Mouse (Mus musculus): ENCODE results near the gene Mrps9. TPM values are rescaled to one million over a fixed set of nuclear protein-coding genes. Genes with fewer than 3 reads are reported as not detected.

The Mrps9 gene
- total RNA-seq, 2 experiments from 2014 or later, result 104 to 114 TPM

DNA sequence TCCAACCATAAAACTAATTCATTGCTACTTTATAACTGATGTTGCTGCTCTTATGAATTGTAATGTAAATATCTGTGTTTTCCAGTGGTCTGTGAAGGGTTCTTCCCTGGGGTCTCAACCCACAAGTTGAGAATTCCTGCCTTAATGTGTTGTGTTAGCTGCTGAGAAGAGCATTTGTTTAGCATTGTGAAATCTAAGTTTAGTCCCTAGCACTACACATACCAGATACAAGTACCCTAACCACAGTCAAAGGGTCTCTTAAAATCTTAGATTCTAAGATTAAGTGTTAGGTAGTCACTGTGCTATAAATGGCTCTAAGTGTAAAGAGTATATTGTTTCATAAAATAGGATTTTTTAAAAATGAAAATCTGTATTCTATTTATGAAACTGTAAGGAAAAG lies 43.7 kb downstream of the Mrps9 start:
- intact Hi-C loops (cut with DNase I), result no loop called here
- DNase-seq, result no peak

DNA sequence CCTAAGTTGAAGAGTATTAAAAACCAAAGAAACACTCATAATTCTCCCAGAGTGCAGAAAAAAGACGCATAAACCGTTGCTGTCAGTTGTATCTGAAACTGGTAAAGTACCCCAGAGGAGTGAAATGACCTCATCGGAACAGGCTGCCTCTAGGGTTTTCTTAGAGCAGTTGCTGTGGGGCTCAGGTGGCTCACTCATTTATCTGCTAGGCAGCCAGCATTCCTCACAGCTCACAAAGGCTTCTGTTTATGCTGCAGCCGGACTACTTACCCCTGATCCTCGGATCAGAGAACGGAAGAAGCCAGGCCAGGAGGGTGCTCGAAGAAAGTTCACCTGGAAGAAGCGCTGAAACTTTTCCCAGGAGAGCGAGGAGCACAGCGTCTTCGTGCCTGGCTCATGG lies 54.1 kb downstream of the Mrps9 start:
- no peak for DNase-seq
- intact Hi-C loops (cut with DNase I), result no loop called here

DNA sequence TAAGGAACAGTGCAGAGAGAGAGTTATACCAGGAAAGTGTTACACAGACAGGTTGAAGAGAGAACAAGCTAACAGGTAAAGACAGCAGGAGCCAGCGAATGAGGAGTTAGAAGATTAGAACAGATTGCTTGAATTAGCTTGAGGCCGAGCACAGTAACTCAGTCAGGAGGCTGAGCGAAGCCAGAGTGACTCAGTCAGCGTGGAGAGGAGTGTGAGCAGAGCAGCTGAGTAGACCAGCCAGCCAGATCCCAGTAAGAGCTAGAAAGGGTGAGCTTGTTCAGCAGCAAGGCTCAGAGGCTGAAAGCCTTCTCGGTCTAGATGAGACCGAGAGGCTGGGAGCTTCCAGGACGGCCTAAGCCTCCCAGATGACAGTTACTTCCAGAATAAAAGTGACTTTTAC lies 55.7 kb downstream of the Mrps9 start:
- intact Hi-C loops (cut with DNase I), result no loop called here
- DNase-seq, result no peak

DNA sequence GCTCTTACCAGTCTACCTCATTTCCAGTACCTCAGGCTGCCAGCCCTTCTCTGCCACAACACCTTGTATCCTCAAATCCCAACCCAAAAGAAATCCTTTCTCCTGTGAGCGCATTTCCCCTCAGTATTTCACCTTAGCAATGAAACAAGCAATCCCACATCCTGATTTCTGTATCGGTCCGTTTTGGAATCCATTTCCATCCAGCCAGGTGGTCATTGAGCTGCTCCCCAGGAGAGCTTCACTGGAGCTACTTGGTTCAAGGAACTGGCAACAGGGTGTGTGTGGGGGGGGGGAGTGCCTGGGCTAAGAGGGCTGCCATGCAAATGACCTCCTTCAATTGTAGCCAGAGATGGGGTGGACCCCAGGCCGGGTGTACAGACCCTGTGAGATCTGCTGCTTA lies 56.1 kb downstream of the Mrps9 start:
- intact Hi-C loops (cut with DNase I), result no loop called here
- DNase-seq, result no peak

DNA sequence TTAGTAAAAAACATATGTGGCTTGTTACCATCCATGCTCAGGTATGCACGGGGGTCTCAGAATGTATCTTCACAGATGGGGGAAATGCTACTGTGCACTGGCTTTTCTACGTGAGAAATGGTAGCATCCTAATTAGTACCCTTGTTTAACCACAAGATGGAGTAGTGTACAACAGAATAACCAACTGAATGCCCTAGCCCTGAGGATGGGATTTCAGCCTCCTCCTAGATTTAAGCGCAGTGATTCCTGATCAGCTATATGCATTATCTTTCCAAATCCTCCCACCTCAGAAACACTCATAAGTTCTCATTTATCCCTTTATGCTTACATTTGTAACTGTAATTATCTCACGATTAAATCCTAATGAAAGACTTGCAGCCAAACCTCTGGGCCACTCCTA lies 64.0 kb downstream of the Mrps9 start:
- intact Hi-C loops (cut with DNase I), result loop anchor here (1.0 to 2.0 kb wide), 3 partner anchors 151 to 350 kb away; no protein-coding TSS in a partner anchor
- no peak for DNase-seq

DNA sequence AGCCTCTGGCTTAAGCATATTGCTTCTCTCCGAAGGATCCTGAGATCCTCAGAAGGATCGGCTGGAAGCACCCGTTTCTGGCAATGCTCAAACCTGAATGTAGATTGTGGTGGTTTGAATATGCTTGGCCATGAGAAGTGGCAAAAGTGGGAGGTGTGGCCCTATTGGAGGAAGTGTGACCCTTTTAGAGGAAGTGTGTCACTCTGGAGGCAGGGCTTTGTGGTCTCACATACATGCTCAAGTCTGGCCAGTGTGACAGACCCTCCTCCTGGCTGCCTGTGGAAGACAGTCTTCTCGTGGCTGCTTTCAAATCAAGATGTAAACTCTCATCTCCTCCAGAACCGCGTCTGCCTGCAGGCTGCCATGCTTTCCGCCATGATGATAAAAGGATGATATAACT lies 65.7 kb downstream of the Mrps9 start:
- DNase-seq, result no peak
- intact Hi-C loops (cut with DNase I), result no loop called here

DNA sequence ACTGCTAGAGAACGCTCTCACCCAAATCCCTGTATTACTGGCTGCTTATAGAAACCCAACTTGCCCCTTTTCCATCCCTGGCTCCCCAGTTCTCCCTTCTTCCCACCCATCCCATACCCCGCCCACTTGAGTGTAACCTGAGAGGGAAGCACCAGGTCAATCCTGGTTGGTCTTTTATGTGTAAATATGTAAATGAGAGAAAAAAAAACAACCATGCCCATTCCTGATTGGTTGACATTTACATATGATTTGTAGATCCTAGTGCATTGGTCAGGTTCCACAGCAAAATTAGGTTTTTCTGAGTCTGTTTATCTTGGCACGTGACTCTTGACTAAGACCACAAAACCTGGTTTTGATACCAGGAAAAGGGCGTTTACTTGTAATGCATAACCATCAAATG lies 66.9 kb downstream of the Mrps9 start:
- intact Hi-C loops (cut with DNase I), result no loop called here
- DNase-seq, result no peak

DNA sequence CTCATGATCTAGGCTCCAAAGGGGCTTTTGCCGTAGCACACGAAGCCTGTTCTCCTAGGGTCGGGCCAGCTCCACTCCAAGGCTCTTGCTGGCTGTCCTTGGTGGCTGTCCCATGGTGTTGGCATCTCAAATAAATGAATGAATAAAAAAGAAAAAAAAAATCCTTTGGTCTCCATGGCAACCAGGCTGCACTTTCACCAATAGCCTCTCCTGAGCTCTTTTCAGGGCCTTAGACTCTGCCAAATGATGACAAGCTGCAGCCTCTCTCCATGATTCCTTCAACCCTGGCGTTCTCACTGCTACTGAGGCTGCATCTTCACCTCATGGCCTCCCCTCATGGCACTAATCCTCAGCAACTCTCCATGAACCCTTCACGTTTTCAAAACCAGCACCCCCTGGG lies 72.9 kb downstream of the Mrps9 start:
- no peak for DNase-seq
- intact Hi-C loops (cut with DNase I), result no loop called here

DNA sequence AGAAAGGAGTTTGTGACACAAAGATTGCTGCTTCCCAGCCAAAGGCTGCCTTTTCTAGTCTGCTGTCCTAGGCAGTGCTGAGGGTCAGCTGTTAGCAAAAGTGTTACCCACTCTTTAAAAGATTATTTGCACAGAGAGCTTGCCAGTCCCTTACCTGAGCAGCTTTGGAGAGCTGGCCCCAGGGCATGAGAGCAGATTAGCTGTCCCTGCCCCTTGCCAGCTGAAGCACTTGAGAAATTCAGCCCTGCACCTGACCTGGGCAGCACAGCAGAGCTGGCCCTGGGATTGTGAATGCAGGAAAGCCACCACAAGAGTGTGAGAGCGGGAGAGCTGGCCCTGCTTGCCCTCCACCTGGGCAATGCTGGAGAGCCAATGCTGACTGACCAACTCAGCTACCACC lies 82.6 kb downstream of the Mrps9 start:
- intact Hi-C loops (cut with DNase I), result no loop called here
- DNase-seq, result no peak

DNA sequence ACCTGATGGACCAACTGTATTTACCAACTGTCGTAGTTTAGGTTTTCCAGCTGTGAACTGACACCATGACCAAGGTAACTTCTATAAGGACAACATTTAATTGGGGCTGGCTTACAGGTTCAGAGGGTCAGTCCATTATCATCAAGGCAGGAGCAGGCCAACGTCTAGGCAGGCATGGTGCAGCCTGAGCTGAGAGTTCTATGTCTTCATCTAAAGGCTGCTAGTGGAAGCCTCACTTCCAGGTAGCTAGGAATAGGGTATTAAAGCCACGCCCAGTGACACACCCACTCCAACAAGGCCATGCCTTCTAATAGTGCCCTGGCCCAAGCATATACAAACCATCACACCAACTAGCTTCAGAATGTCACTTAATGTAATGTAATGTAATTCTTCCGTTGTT lies 97.5 kb downstream of the Mrps9 start:
- no peak for DNase-seq
- intact Hi-C loops (cut with DNase I), result no loop called here

DNA sequence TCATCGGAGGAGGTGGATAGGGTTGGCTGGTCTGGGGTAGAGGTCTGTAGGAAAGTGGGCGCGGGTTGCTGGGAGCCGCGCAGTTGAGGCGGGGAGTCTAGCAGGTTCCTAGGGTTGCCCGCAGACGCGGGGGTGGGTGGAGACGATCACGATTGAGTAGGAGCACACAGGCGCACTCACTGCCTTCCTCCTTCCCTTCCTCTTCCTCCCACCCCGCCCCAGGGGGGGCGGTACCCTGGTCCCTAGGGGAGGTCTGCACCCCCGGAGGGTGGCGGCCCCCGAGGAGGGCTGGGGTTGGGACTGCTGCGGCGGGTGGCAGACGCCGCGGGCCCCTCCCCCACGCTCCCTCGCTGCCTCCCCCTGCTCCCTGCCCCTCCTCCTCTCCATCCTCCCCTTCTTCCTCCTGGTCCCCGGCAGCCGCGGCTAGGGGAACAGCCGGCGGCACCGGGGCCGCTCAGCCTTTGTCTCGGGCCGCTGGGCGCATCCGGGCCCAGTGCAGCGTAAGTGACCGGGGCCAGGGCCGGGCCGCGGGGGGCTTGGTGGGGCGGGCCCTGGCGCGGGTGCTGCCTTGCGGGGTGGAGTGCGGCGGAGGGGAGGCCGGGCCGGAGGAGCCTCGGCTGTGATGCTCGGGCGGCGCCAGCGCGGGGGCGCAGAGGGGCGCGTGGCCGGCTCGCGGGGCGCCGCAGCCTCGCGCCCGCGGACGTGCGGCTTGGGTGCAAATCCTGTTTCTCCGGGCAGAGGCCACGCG lies 101.9 kb downstream of the Mrps9 start, which contains the start of gene Gpr45:
Gene Gpr45 (plus strand): TSS at position 139 of the 748 bp plus-strand sequence.
- peak; percentile 13 to 19 for DNase-seq
- intact Hi-C loops (cut with DNase I), result no loop called here

DNA sequence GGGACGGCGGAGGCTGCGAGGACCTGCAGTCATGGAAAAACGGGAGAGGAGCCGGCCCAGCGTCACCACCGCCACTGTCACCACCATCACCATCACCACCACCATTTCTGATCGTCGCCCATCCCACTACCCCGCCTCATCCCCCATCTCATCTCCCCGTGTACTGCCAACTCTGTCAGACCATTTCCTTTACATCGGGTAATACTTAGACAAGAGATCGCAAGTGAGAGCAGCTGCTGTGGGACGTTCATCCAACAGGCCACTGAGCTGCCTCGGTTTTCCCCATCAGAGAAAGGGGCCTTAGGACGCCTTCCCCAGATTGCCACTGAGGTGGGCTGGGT lies 102.4 kb downstream of the Mrps9 start:
- intact Hi-C loops (cut with DNase I), result no loop called here
- DNase-seq, result no peak

Other genes with a start within 250 kb of the Mrps9 start
- gene Pou3f3, start 155.5 kb upstream of the Mrps9 start, total RNA-seq (2021), result not detected
- under 1 TPM; 0.19 to 0.67 TPM for gene Gpr45, start 101.6 kb downstream of the Mrps9 start, total RNA-seq (2021)
- gene Tgfbrap1, start 247.4 kb downstream of the Mrps9 start, total RNA-seq (2021), result 10 to 100 TPM; 14.9 to 15.3 TPM
- 10 to 100 TPM; 17.6 to 19.9 TPM for gene AI597479, start 247.5 kb downstream of the Mrps9 start, total RNA-seq (2021)

All from heart, postnatal 36 days (tissue).